Mouse (Mus musculus): ENCODE measurements around the gene Zdbf2. TPM values are rescaled to one million over a fixed set of nuclear protein-coding genes. Genes with fewer than 3 reads are reported as not detected.
A peak's percentile ranks its signal among the peaks of the same experiment; 100 is the strongest.

Zdbf2 gene
- polyA plus RNA-seq (2012; rRNA removed) = 29.9 and 39.0 TPM in 2 replicates

- no peaks in the 10 kb centered on the region; the same call in 1 of the 2 replicates for H3K4me1 ChIP-seq (ENCODE audit: control insufficient read depth, insufficient read depth, low read length)
- no peaks in the 10 kb centered on the region for H3K36me3 ChIP-seq (ENCODE audit: control insufficient read depth, insufficient read depth, low read length)
- H3K27me3 ChIP-seq (ENCODE audit: control insufficient read depth, insufficient read depth, low read length) = no peaks in the 10 kb centered on the region
- no peak for TF ChIP-seq CTCF (IDR thresholded peaks at IDR 0.05; ENCODE audit: control insufficient read depth, insufficient read depth, insufficient replicate concordance, low read depth, low read length)
- peak; percentile 92 for TF ChIP-seq POLR2A (IDR thresholded peaks at IDR 0.05; ENCODE audit: control insufficient read depth, low read depth, low read length)
- H3K27ac ChIP-seq (ENCODE audit: control insufficient read depth, insufficient read depth, low read depth, low read length) = peak within 1 kb of the TSS; percentile 89
- peak within 1 kb of the TSS; percentile 100 for H3K4me3 ChIP-seq (ENCODE audit: control insufficient read depth, low read depth, low read length)
These were observed at the start of gene Zdbf2 for GRCm38 (mm10) chr1:63272741-63273338. Gene Zdbf2 (plus strand): TSS chr1:63273265.

GRCm38 (mm10) chr1:63225009-63225408 lies 48.1 kb upstream of the Zdbf2 start:
- Histone ChIP-seq H3K36me3 (ENCODE audit: control insufficient read depth, insufficient read depth, low read length) (no peaks in the 10 kb centered on the region), H3K4me1 (ENCODE audit: control insufficient read depth, insufficient read depth, low read length) (no peaks in the 10 kb centered on the region), H3K4me3 (ENCODE audit: control insufficient read depth, low read depth, low read length) (no peak overlapping the region), H3K27me3 (ENCODE audit: control insufficient read depth, insufficient read depth, low read length) (no peaks in the 10 kb centered on the region), H3K27ac (ENCODE audit: control insufficient read depth, insufficient read depth, low read depth, low read length) (no peak overlapping the region)
- no peak for TF ChIP-seq POLR2A (IDR thresholded peaks at IDR 0.05; ENCODE audit: control insufficient read depth, low read depth, low read length)
- TF ChIP-seq CTCF (IDR thresholded peaks at IDR 0.05; ENCODE audit: control insufficient read depth, insufficient read depth, insufficient replicate concordance, low read depth, low read length) = no peak

GRCm38 (mm10) chr1:63225890-63226289 lies 47.2 kb upstream of the Zdbf2 start:
- H3K4me3 ChIP-seq (ENCODE audit: control insufficient read depth, low read depth, low read length) = no peak overlapping the region
- H3K4me1 ChIP-seq (ENCODE audit: control insufficient read depth, insufficient read depth, low read length) = no peaks in the 10 kb centered on the region
- no peaks in the 10 kb centered on the region for H3K27me3 ChIP-seq (ENCODE audit: control insufficient read depth, insufficient read depth, low read length)
- H3K36me3 ChIP-seq (ENCODE audit: control insufficient read depth, insufficient read depth, low read length) = no peaks in the 10 kb centered on the region
- TF ChIP-seq CTCF (IDR thresholded peaks at IDR 0.05; ENCODE audit: control insufficient read depth, insufficient read depth, insufficient replicate concordance, low read depth, low read length) = no peak
- no peak for TF ChIP-seq POLR2A (IDR thresholded peaks at IDR 0.05; ENCODE audit: control insufficient read depth, low read depth, low read length)
- no peak overlapping the region for H3K27ac ChIP-seq (ENCODE audit: control insufficient read depth, insufficient read depth, low read depth, low read length)

- TF ChIP-seq POLR2A (IDR thresholded peaks at IDR 0.05; ENCODE audit: control insufficient read depth, low read depth, low read length) (no peak), CTCF (IDR thresholded peaks at IDR 0.05; ENCODE audit: control insufficient read depth, insufficient read depth, insufficient replicate concordance, low read depth, low read length) (no peak)
- H3K27ac ChIP-seq (ENCODE audit: control insufficient read depth, insufficient read depth, low read depth, low read length) = no peak overlapping the region
- no peak overlapping the region for H3K4me3 ChIP-seq (ENCODE audit: control insufficient read depth, low read depth, low read length)
These were observed 45.8 kb upstream of the Zdbf2 start for GRCm38 (mm10) chr1:63227241-63227640.

GRCm38 (mm10) chr1:63237371-63237770 lies 35.7 kb upstream of the Zdbf2 start:
- H3K27ac ChIP-seq (ENCODE audit: control insufficient read depth, insufficient read depth, low read depth, low read length) = no peak overlapping the region

More at GRCm38 (mm10) chr1:63227241-63227640, 45.8 kb upstream of the Zdbf2 start:
- Histone ChIP-seq H3K36me3 (ENCODE audit: control insufficient read depth, insufficient read depth, low read length) (no peaks in the 10 kb centered on the region), H3K27me3 (ENCODE audit: control insufficient read depth, insufficient read depth, low read length) (no peaks in the 10 kb centered on the region), H3K4me1 (ENCODE audit: control insufficient read depth, insufficient read depth, low read length) (no peaks in the 10 kb centered on the region)

GRCm38 (mm10) chr1:63239305-63239704 lies 33.8 kb upstream of the Zdbf2 start:
- Histone ChIP-seq H3K36me3 (ENCODE audit: control insufficient read depth, insufficient read depth, low read length) (no peaks in the 10 kb centered on the region), H3K27ac (ENCODE audit: control insufficient read depth, insufficient read depth, low read depth, low read length) (no peak overlapping the region), H3K27me3 (ENCODE audit: control insufficient read depth, insufficient read depth, low read length) (no peaks in the 10 kb centered on the region), H3K4me3 (ENCODE audit: control insufficient read depth, low read depth, low read length) (peak overlapping the region; percentile 75), H3K4me1 (ENCODE audit: control insufficient read depth, insufficient read depth, low read length) (peaks cover 4% of the 10 kb centered on the region)
- TF ChIP-seq CTCF (IDR thresholded peaks at IDR 0.05; ENCODE audit: control insufficient read depth, insufficient read depth, insufficient replicate concordance, low read depth, low read length) (no peak), POLR2A (IDR thresholded peaks at IDR 0.05; ENCODE audit: control insufficient read depth, low read depth, low read length) (no peak; the same call in 1 of the 2 replicates)

More at GRCm38 (mm10) chr1:63237371-63237770, 35.7 kb upstream of the Zdbf2 start:
- TF ChIP-seq CTCF (IDR thresholded peaks at IDR 0.05; ENCODE audit: control insufficient read depth, insufficient read depth, insufficient replicate concordance, low read depth, low read length) = no peak
- no peak for TF ChIP-seq POLR2A (IDR thresholded peaks at IDR 0.05; ENCODE audit: control insufficient read depth, low read depth, low read length)
- Histone ChIP-seq H3K36me3 (ENCODE audit: control insufficient read depth, insufficient read depth, low read length) (no peaks in the 10 kb centered on the region), H3K4me1 (ENCODE audit: control insufficient read depth, insufficient read depth, low read length) (peaks cover 4% of the 10 kb centered on the region), H3K27me3 (ENCODE audit: control insufficient read depth, insufficient read depth, low read length) (no peaks in the 10 kb centered on the region), H3K4me3 (ENCODE audit: control insufficient read depth, low read depth, low read length) (no peak overlapping the region)

GRCm38 (mm10) chr1:63239751-63240150 lies 33.3 kb upstream of the Zdbf2 start:
- H3K4me1 ChIP-seq (ENCODE audit: control insufficient read depth, insufficient read depth, low read length) = peaks cover 4% of the 10 kb centered on the region
- H3K27ac ChIP-seq (ENCODE audit: control insufficient read depth, insufficient read depth, low read depth, low read length) = no peak overlapping the region
- H3K27me3 ChIP-seq (ENCODE audit: control insufficient read depth, insufficient read depth, low read length) = no peaks in the 10 kb centered on the region
- TF ChIP-seq POLR2A (IDR thresholded peaks at IDR 0.05; ENCODE audit: control insufficient read depth, low read depth, low read length) (no peak), CTCF (IDR thresholded peaks at IDR 0.05; ENCODE audit: control insufficient read depth, insufficient read depth, insufficient replicate concordance, low read depth, low read length) (no peak)
- no peaks in the 10 kb centered on the region for H3K36me3 ChIP-seq (ENCODE audit: control insufficient read depth, insufficient read depth, low read length)
- peak overlapping the region; percentile 75 for H3K4me3 ChIP-seq (ENCODE audit: control insufficient read depth, low read depth, low read length)

Data from testis, adult 2 months (tissue).